Mouse (Mus musculus): Measurements from ENCODE around the gene Gm2381.
"Not testable (repeated sequence)": the region's sequence is repeated elsewhere in the genome, so short reads cannot be mapped to it uniquely, and the experiment has no call there.

Gene Gm2381

DNA sequence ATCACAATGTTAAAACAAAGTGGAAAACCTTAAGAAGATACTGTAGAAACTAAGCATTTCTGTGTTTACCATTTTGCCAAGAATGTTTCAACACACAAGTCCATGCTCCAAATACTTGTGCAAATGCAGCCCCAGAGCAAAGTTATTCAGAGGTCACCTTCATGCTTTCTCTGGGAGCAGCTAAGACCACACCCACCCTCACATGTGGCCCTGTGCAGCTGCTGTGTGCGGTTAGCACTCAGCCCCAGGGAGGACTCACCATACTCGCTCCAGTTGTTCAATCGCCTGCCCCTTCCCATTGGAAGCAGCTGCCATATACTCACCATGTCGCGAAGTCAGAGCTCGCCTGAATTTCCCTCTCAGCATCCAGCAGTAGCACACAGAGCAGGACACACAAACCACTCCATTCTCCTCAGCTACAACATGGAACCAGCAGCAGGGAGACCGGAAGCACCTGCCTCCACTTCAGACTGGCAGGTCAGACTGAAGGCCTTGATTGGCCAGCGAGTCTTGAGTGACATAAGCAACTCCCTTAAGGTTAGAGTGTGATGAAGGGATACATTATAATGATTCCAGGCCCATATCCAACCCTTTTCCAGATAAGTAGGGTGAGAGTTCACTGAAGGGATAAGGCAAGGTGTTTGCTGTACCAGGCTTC, at the start of gene Gm2381:
TSS of gene Gm2381 (minus strand) at position 434 of the 658 bp plus-strand sequence.
- DNase-seq (ENCODE audit: low read depth, low spot score), result not testable (repeated sequence)

DNA sequence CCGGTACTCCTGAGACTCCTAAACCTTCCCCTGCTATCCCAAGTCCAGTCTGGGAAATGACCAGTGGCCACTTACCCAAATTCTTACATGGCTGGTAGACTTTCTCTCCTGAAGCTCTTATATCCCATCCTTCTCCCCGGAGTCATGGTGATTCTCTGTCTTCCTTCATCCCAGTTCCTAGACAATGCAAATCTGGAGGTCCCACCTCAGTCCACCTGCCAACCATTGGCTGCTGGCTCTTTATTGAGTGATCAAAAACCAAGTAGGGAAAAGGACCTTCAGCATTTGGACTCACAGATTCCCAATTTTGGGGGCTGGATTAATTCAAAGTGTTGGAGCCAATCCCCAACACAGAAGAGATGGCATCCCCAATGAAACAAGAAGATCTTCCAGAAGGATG, 31.0 kb upstream of the Gm2381 start:
- not testable (repeated sequence) for DNase-seq (ENCODE audit: low read depth, low spot score)

DNA sequence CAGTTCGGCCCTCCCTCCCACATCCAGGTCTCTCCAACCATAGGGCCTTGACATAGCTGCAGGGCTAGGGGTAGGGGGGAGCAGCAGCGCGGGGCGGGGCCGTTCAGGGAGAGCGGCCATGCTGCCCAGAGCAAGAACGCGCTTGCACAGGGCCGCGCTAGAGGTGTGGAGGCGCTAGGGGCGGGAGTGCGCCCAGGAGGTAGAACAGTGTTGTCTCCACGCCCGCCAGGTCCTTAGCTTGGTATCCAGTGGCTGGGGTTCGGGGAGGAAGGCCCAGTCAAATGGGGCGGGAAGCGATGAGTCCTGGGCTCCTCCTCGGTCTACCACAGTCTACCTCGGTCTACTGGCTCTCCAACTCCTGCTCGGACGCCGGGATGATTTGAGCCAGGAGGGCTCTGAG, 11.1 kb upstream of the Gm2381 start:
- no peak for DNase-seq (ENCODE audit: low read depth, low spot score)

DNA sequence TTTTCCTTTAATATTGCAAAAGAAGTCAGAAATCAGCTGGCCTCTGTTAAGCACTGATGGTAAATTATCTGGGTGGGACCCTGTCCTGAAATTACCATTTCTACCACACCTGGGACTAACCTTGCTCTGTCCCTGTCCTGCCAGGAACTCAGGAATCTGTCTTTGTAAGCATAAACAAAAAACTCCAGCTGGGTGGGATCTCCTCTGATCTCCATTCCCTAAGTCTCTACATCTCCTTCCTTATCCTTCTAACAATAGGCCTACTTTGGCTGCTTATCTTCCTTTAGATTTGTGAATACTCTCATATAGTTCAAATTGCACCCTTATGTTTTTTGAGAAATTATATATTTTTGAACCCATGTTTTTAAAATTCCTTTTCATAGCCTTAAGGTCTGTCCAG, 28.7 kb downstream of the Gm2381 start:
- DNase-seq (ENCODE audit: low read depth, low spot score), result not testable (repeated sequence)

DNA sequence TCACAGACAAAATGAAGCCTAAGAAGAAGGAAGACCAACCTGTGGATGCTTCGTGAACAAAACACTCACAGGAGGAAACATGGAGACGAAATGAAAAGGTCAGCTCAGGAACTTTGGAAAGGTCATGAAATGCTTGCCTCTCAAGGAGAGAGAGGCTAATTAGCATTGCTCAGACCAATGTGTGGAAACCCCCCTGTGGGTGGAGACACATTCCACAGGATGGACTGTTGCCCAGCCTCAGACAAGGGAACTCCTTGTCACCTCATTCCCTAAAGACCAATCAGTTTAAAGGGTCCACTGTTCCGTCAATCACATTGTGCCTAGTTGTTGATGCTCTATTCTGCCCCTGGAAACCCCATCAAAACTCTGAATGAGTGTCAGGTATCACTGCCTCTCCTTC, 34.8 kb downstream of the Gm2381 start:
- DNase-seq (ENCODE audit: low read depth, low spot score), result no peak

DNA sequence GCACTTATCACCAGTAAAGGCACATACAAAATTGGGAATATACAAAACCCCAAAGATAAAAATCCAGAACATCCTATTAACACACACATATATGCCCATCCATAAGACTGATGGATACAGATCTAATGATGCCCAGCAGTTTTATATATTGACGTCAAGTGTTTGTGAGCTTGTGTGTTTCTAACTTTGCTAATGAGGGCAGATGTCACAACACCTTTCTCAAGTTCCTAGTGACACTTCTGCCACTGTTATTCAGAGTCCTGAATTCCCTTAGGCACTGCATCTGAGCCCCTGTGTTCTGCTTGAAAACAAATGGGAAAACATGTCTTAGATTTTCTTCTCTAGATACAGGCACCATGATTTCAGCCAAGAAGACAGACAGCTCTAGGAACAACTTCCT, 73.6 kb downstream of the Gm2381 start, which contains the start of gene Vmn2r62:
TSS of gene Vmn2r62 (minus strand) at position 101 of the 400 bp plus-strand sequence.
- not testable (repeated sequence) for DNase-seq (ENCODE audit: low read depth, low spot score)

All from telencephalon, adult 2 months (tissue).